Mouse (Mus musculus) CD4-positive naive resting alpha-beta T cell, adult 57 days (primary cell): Measurements from ENCODE around the gene Vwa2. TPM values are rescaled to one million over a fixed set of nuclear protein-coding genes. Genes with fewer than 3 reads are reported as not detected.

Experiments
- total RNA-seq: library from RNA; stranded (reverse); gene quantifications from one replicate; pipeline ENCODE4 v1.2.4, GENCODE M21; 2023

Vwa2 gene
- total RNA-seq = not detected

DNA sequence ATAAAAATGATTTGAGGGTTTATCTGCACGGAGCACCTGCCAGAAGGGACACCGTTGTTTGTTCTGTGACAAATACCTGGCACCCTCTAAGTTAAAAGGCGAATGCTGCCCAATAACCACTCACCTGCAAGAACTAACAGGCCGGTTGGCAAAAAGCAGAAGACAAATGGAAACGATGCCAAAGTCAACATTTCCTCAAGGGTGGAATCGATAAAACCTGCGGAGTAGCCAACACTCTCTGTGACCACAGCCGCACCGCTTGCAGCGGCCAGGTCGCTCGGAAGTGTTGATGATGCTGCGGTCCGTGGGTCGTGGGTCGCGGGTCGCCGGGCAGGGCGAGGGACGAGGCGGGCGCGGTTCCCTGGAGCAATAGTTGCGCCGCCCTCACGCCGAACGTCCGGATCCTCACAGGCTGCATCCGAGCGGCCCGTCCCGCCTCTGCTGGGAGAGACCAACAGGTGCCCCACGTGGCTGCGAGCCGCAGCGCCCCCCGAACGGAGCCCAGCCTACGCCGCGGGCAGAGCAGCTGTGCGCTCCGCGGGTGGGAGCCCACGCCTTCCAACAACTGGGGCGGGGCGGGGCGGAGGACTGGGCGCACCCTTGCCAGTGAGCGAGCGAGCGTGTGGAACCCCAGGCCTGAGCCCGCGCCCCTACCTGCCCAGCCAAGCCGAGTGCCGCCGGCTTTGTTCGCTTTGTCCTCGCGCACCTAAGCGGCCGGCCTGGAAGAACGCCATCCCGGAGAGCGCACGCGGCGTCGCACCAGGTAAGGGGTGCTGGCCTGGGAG lies at the start of gene Vwa2:
TSS of gene Vwa2 (plus strand) at position 434 of the 785 bp plus-strand sequence.

DNA sequence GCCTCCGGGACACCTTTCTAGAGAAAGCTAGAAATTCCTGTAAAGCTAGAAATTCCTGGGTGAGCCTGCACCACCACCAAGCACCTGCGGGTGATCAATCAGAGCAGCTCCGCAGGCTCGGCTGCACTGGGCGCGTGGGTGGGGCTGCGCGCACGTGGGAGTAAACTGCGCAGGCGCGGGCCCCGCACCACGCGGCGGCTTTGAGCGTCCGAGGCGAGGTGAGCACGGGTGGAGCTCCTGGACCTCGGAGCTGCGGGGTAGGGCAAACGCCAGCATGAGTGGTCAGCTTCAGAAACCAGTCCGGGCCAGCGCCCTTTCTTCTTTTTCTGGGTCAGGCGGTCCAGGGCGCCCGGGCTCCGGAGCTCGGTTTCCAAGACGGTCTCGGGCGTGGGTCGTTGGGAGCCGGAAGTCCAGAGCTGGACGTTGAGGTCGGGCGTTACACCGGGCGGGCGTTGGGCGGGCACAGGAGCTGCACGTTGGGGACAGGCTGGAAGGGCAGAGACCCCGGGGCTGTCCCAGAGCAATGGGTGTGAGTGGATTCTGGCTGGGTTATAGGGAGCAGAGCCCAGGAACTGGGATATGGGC lies 47.9 kb upstream of the Vwa2 start, which contains the start of gene Tdrd1:
TSS of gene Tdrd1 (plus strand) at position 163 of the 585 bp plus-strand sequence.

Other genes starting within 250 kb of the Vwa2 start
- gene Adrb1, start 152.1 kb upstream of the Vwa2 start, total RNA-seq = 0.38 TPM
- 31.6 TPM for gene Ccdc186, start 52.1 kb upstream of the Vwa2 start, total RNA-seq
- not detected for gene Tdrd1, start 48.0 kb upstream of the Vwa2 start, total RNA-seq
- 0.35 TPM for gene Afap1l2, start 134.0 kb downstream of the Vwa2 start, total RNA-seq